Mouse (Mus musculus) left cerebral cortex, postnatal 4 days (tissue): ENCODE measurements around the gene Ube4b. TPM values are rescaled to one million over a fixed set of nuclear protein-coding genes. Genes with fewer than 3 reads are reported as not detected.

Experiments used
- DNase-seq: peaks from one replicate; pipeline ENCODE4 v3.0.0-alpha.2; 2022
- intact Hi-C: fragments of 180-260 bp; cut with DNase I; formaldehyde crosslinking; loops from one replicate; pipeline ENCODE4 v1.15.1; 2025
- total RNA-seq, 2 experiments: library from RNA; stranded (reverse); gene quantifications; 2 replicates each; pipeline ENCODE4 v1.2.3; 2021

Ube4b gene
- total RNA-seq, 2 experiments from 2014 or later: 122 to 134 TPM

DNA sequence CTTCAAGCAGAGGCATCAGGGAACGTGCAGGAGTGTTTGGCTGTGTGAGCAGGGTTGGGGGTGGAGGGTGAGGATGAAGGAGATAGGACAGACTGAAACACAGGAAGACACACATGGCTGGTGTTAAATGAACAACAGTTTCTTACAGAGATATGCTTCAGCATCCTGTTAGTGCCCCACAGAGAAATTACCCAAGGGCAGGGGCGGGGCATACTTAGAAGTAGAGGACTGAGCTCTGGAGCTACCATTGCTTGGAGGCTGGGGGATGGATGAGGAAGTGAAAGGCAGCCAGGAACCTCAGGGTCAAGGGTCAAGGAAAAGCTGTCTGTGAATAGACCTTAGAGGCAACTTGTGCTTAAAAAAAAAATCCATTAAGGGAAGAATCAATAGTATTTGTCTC lies 85.9 kb downstream of the Ube4b start:
- intact Hi-C loops: no loop called here

DNA sequence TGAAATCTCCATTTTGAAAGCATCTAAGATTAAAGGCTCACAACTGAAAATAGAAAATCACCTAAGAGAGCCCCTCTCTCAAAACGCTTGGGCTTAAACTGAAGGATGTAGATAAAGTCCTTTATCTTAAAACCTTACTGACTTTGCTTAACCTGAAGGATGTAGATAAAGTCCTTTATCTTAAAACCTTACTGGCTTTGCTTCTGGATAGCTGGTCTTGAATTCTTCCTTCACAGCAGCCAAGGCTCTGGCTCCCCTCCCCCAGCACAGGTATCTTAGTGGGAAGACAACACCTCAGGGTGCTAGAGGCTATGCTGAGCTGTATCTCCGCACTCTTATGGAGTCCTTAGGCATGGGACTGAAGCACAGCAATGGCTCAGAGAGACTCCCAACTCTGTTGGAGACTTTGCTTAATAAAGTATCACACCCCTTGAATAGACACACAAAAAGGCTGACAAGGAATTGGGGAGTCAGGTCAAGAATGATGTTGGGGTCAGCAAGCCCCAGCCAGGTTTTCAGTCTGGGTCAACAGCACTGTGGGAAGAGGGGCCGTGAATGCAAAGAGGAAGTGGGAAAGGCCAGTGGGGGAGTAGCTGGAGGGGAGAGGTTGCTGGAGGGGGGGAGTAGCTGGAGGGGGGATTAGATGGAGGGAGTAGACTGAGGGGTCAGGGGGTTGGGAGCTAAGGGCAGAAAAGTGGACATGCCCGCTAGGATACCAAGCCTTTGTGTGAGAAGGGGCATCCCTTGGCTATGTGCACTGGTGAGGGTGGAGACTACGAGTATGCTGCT lies 86.9 kb downstream of the Ube4b start:
- intact Hi-C loops: no loop called here

More for the DNA sequence above, 85.9 kb downstream of the Ube4b start:
- DNase-seq: no peak

DNA sequence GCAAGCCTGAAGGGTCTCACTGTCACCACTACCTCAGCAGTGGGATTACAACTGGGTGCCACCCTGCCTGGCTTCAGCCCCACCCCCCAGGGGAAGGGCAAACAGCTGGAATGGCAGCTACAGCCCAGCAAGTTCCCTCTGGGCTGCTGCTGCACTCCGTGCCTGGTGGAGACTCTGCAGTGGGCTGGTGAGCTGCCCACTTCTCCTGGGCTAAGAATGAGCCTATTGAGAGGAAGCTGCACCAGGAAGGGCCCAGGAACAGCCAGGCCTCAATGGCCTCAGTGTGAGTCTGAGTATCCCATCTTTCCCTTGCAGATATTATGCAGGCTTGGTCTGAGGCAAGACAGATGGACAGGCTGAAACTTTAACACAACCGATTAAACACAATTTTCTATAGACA lies 88.4 kb downstream of the Ube4b start:
- intact Hi-C loops: no loop called here
- DNase-seq: no peak

More for the DNA sequence above, 86.9 kb downstream of the Ube4b start:
- DNase-seq: no peak

DNA sequence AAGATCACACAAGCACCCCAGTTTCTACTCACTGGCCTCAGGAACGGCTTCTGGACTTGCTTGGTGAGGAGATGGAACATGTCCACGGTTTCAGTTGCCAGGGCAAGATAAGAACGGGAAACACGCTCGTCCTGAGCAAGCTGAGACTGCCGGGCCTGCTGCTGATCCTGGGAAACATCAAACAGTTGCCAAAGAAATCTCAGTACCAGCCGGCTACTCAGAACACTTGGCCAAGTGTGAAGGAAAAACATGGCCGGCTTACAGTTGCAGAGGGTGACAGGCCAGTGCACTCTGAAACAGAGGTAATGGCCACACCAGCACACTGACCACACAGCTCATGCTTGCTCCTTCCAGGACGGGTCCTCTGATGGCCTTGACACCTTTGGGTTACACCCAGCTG lies 89.2 kb downstream of the Ube4b start:
- intact Hi-C loops: no loop called here
- DNase-seq: no peak

DNA sequence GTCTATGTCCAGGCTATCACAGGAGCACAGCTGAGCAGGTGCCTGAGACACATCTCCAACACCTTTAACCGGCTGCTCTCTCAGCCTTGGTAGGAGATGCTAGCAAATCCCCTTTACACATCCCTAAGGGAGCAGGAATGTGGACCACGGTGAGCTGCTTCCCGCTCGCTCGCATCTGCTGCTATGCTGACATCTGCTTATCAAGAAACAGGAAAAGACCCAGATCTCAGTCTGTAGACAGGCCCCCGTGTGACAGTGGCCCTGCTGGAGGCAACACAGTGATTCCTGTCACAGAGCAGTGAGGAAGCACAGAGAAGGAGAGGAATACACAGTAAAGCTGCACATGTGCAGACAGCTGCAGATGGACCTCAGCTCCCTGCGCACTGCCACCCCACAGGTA lies 90.2 kb downstream of the Ube4b start:
- intact Hi-C loops: no loop called here
- no peak for DNase-seq

DNA sequence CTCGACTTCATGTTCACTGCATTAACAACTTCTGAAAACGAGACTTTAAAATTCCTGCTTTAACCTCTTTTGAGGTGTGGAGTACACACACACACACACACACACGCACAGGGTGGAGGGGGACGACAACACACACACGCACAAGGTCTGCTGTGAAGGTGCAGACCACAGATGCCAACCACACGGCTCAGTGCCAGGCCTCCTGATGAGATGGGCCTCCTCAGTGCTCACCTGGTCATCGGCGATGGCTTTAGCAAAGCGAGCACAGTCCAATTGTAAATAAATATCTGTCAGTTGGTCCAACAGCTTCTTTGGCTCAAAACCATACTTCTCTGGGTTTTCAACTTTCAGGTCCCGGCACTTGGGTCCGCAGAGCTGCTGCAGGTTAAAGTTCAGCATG lies 91.7 kb downstream of the Ube4b start:
- intact Hi-C loops: no loop called here
- DNase-seq: peak; percentile 49

DNA sequence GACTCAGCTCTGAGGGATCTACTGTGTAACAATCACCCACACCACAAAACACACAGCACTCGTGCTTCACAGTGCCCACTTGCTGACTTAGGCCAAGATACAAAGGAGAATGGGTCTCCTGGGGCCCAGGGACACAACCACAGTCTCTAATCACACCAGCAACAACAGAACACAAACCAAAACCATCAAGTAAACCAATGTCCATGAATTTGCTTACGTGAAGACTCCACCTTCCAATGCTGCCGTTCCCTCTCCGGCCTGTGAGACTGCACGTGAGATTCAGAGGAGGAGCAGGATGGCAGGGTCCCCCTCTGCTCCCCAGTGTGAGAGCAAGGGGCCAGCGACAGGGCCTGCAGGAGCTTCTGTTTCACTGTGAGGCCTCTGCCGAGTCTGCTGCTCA lies 93.8 kb downstream of the Ube4b start:
- intact Hi-C loops: no loop called here
- DNase-seq: no peak

DNA sequence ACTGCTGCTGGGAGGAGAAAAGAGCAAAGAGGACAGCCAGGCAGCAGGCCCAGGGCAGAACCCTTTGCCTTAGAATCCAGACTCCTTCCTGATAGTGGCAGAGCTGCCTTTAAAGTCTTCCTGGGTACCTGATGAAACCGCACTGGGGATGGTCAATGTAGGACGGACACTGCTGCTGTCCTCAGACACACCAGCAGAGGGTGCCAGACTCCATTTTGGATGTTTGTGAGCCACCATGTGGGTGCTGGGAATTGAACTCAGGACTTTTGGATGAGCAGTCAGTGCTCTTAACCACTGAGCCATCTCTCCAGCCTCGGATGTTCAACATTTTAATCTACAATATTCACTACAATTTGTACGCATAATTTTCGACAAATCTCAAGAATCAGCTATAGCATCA lies 96.1 kb downstream of the Ube4b start:
- no peak for DNase-seq
- intact Hi-C loops: no loop called here

DNA sequence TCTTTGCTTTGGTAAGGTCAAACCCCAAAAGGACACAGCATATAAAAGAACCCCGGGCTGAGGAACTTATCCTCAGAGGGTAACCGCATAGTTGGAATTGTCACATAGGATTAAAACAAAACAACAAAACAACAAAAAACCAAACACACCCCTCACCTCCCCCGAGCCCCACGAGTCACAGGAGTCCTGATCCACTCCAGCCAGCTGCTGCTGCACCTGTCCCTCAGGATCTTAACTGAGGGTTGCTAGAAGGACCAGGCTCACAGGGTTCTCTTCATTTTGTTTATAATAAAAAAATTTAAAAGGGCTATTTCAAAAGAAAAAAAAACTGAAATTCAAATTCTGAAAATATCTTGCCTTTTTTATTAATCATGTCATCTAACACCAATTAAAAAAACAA lies 97.8 kb downstream of the Ube4b start:
- intact Hi-C loops: no loop called here
- DNase-seq: no peak

DNA sequence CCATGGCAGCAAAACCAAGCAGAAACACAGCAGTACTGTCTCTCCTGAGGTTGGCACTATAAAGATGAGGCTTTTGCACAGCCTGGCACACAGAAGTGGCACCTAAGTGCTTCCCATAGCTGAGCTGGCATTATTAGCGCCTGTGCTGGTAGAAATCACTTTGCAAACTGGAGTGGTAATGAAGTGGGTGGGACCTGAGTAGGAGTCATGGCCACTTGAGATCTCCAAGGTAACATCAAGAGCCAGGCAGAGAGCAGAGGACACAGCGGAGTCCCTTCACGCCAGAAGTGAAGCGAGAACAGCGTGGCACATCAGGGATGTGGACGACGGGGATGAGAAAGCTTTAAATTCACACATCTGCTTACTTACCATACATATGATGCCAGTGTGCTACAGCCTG lies 99.3 kb downstream of the Ube4b start:
- intact Hi-C loops: no loop called here
- no peak for DNase-seq

DNA sequence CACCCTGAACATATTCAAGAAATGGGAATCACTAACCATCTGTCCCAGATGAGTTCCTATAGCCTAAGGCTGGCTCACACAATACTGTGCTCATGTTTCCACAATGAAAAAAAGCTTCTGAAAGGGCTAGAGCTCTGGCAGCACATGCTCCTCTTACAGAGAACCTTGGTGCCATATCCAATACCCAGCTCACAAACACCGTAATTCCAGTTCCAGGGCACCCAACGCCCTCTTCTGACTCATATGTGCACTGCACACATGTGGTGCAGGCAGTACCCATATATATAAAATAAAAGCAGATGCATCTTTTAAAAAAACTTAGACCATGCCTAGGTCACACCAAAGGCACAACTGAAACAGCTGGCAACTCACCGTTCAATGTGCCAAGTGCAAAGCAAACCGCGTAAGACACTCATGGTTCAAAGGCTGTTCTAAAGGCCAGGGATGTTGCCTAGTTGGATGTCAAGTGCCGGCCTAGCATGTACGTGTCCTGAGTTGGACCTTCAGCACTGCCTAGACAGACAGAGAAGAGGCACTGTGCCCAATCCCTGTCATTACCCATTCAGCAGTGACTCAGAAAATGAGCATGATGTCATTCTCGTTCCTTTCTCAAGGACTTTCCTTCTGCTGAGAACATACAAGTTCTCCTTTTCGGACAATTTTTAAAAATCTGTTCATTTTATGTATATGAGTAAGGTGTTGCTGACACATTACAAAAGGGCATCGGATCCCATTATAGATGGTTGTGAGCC lies 101.0 kb downstream of the Ube4b start:
- DNase-seq: no peak
- intact Hi-C loops: no loop called here

DNA sequence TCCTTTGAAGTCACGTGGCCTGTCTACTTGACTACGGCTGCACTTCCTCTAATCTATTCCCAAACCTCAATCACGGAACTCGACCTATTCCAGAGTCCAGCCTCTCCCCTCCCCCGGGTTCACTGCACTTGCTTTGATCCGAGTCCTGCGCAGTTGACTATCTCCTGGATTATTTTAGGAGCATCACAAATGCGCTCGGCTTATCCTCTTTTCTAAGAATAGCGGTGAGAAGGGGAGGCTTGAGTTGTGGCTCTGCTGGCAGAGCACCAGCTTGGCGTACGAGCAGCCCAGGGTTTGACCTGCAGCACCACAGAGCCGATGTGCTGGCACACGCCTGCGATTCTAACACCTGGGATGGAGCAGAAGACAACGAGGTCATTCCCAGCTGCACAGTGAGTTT lies 102.8 kb downstream of the Ube4b start:
- intact Hi-C loops: no loop called here
- DNase-seq: no peak

DNA sequence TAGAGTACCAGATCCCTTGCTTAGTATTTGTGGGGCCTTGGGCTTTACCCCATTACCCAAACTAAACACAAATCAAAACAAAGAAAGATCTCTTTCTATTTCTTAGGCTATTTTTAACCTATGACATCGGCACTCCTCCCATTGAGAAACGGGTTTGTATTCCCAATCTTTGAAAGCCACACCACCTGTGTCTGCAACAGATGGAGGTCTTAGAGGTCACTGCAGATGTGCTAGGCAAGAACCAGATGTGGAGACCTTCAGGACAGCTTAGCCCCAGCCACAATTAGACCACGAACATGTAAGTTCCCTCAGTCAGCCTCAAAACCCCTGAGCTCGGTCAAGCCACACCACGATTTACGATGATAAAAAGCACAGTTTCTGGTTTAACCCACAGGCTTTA lies 103.8 kb downstream of the Ube4b start:
- intact Hi-C loops: no loop called here
- DNase-seq: no peak

DNA sequence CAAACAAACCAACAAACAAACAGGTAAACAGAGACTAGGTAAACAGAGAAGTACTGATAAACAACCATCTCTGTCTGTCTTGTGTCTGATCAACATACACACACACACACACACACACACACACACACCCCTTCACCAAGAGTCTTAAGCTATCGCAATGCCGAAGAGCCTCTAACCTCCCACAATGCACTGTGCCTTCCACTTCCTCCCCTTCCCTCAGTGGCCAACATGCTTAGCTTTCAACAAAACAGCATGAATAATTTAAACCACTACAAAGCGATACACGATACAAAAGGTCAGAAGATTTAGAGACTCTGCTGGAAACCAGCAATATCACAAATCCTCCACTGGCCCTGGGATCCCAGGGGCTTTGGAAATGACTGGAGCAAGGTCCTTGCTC lies 104.3 kb downstream of the Ube4b start:
- no peak for DNase-seq
- intact Hi-C loops: no loop called here

DNA sequence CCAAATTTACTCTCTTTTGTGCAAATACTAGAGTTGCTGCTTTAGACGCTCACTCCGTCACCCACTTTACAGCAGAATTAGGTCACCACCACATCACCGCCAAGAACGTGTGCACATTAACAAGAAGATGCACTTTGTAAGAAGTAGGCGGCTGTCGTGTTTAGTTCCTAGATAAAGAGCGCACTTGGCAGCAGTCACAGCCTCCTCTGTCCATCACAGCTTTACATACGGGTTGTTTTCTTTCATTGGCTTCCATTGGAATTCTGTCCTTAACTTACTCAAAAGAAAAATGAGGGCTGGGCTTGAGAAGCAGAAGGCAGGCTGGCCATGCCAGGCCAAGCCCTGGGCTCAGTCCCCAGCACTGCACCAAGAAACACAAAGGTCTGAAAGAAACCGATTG lies 107.5 kb downstream of the Ube4b start:
- DNase-seq: no peak
- intact Hi-C loops: no loop called here

DNA sequence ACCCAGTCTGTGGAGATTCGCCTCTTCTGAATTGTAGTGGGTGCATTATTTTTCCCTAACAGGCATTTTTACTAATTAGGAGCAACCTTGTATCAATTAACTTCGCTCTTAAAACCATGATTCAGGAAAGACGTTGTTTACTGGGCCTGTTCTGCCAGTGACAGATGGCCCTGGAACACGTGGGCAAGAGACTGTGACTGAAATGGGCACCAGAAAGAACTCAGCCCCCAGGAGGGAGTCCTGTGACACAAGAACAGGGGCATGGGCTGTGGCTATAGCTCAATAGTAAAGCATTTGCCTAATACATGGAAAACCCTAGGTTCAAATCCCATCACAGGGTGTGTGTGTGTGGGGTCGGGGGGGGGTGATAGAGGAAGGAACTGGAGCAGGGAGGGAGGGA lies 109.2 kb downstream of the Ube4b start:
- intact Hi-C loops: no loop called here
- DNase-seq: peak; percentile 73

DNA sequence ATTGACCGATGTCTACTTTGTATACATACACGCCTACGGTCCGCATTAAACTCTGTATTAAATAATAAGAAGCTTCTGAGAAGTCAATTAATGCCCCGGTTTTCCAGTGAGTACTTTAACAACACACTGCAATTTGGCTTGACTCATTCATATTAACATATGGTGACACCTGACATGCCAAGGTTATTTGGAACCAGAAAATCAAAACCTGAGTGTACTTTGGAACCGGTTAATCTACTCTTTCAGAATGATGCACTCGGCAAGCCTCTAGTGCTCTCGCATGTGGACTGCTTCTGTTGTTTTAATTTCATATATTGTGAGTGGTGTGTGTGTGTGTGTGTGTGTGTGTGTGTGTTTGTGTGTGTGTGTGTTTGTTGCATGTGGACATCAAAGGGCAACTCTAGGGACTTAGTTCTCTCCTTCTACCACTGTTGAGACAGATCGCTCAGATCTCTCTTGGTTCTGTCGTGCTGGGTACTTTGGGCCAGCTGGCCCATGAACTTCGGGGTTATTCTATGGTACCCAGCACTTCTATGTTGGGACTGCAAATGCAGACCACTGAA lies 112.2 kb downstream of the Ube4b start:
- intact Hi-C loops: no loop called here
- DNase-seq: no peak

DNA sequence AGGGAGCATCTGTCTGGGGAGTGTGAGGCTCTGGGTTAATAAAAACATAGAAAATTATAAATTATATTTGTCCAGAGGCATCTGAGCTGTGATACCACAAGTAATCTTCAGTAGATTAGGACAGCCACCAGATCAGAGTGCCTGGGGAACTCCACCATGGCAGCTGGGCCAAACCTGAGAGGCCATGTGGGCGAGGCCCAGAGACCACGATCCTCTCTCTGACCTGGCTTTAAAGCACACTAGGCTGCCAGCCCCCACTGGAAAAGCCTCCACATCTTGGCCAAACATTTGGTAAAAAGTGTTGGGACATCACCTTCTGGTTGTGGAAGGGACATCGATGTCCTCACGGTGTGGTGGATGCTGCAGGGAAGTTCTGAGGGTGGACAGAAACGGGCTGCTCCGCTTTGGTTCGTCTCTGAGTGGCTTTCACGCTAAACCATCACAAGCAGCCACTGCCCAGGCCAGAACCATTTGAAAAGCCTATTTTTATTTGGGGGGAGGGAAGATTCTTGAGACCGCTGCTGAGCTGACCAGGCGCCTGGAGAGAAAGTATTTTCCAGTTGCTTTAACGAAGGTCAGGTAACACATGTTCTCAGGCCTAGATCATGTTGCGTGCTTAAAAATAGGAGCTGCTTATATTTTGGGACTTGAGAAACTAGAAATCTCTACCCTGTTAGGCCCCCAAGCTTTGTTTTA lies 112.8 kb downstream of the Ube4b start:
- no peak for DNase-seq
- intact Hi-C loops: no loop called here

DNA sequence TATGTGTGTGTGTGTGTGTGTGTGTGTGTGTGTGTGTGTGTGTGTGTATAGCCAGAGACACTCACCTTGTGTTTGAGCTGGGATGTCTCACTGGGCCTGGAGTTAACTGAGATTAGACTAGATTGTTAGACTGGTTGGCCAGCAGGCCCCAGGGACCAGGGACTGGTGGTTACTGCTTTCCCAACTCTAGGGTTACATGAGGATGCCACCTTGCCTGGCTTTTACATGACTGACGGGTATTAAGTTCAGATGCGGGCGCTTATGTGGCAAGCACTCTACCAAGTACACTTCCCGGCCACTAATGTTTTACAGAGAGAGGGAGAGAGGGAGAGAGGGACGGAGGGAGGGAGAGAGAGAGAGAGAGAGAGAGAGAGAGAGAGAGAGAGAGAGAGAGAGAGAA lies 114.6 kb downstream of the Ube4b start:
- intact Hi-C loops: no loop called here
- no peak for DNase-seq

DNA sequence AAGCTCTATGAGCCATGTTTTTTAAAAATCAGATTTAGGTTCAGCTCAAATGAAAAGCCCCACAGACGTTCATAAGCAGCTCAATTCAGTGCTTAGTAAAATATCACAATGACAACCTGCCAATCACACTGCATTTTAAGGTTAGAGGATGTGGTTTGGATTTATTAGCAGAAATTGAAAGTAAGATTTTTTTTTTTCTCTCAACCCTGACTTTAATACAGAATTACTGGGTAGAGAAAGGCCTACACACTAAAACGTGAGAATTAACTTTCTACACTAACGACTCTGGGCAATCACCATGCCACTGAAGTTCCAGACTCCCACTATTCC lies 118.1 kb downstream of the Ube4b start:
- DNase-seq: no peak
- intact Hi-C loops: no loop called here

DNA sequence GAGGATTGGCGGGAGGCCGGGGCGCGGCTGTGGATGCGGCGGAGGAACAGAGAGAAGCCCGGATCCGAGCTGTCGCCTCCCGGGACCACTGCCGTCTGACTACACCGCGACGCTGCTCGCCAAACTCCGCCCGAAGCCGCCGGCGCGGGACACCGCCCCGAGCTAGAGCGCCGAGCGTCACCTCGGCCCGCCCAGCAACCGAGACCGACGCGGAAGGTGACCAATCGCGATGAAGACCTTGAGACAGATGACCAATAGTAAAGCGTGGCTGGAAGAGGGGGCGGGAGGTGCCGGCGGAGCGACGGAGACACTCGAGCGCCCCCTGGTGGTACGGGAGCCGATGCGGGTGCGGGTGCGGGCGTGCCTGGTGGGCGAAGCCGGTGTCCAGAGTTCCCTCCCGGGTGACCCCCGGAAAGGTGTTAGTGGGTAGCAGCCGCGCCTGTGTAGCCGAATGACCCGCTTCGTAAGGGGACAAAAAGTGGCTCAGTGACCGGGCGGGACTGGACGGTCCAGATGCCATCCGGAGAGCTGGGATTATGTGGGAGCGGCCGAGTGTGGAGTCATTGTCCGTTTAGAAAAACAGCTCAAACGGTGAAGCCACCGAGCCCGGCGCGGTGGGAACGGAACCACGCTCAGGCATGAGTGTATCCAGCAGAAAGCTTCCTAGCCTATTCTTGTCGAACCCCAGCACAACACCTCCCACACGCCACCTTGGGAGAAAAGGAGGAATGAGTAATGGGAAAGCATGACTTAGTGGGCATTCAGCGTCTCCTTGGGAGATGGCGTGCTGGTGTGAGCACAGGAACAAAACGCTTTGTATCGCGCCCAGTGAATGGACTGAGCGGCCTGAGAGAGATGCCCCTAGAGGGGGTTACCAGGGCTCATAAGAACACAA lies 118.7 kb downstream of the Ube4b start, which contains the start of gene Kif1b:
Kif1b (minus strand) TSS at position 98 of the 895 bp plus-strand sequence.
- DNase-seq: peak; percentile 99
- intact Hi-C loops: no loop called here
